Mouse (Mus musculus): ENCODE data around the gene Sept11. TPM values are rescaled to one million over a fixed set of nuclear protein-coding genes. Genes with fewer than 3 reads are reported as not detected.

Gene Sept11
- polyA plus RNA-seq, 1 experiment, result 0.27 TPM

DNA sequence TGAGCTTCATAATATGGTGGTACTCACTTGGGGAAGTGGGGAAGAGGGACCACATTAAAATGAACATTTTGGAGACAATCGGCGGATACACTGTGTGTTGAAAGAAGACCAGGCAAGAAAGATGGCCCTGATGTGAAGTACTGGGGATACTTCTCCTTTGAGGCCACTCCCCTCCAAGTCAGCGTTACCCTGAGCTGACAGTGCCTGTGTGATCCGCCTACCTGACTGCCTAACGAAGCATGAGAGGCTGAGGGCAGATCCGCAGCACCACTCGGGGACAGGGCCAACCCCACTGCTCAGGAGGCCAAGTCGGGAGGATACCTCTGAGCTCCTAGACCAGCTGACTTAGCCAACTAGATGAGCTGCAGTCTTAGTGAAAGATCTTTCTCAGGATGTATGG lies 24.4 kb downstream of the Sept11 start:
- Histone ChIP-seq H3K9me3 (ENCODE audit: control insufficient read depth, low read length) (no peaks in the 10 kb centered on the region), H3K4me3 (replicated peaks) (no peak overlapping the region), H3K36me3 (ENCODE audit: control insufficient read depth) (no peaks in the 10 kb centered on the region), H3K27me3 (ENCODE audit: control insufficient read depth) (no peaks in the 10 kb centered on the region), H3K4me1 (ENCODE audit: control insufficient read depth) (no peaks in the 10 kb centered on the region)
- TF ChIP-seq GATA1 (IDR thresholded peaks at IDR 0.05; ENCODE audit: low read length) (no peak), TAL1 (IDR thresholded peaks at IDR 0.05; ENCODE audit: low read length) (no peak)

DNA sequence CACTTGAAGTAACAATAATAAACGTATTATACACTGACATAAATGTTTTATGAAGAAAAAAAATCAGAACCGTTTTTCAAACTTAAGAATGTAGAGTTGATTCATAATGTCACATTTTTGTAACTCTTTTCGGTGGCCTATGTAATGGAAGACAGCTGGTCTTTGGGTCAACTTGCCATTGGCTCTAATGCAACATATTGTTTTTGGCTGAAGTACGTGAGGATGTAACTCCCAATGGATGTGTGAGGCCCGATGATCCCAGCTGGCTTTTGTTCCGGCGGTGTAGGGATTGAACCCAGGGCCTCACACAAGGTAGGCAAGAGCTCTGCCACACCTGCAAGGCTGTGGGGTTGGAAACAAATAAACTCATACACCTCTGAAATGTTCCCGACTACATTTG lies 28.4 kb downstream of the Sept11 start:
- Histone ChIP-seq H3K27me3 (ENCODE audit: control insufficient read depth) (no peaks in the 10 kb centered on the region), H3K4me1 (ENCODE audit: control insufficient read depth) (no peaks in the 10 kb centered on the region), H3K36me3 (ENCODE audit: control insufficient read depth) (no peaks in the 10 kb centered on the region), H3K4me3 (replicated peaks) (no peak overlapping the region), H3K9me3 (ENCODE audit: control insufficient read depth, low read length) (no peaks in the 10 kb centered on the region)
- no peak for TF ChIP-seq TAL1 (IDR thresholded peaks at IDR 0.05; ENCODE audit: low read length)
- TF ChIP-seq GATA1 (IDR thresholded peaks at IDR 0.05; ENCODE audit: low read length), result no peak

DNA sequence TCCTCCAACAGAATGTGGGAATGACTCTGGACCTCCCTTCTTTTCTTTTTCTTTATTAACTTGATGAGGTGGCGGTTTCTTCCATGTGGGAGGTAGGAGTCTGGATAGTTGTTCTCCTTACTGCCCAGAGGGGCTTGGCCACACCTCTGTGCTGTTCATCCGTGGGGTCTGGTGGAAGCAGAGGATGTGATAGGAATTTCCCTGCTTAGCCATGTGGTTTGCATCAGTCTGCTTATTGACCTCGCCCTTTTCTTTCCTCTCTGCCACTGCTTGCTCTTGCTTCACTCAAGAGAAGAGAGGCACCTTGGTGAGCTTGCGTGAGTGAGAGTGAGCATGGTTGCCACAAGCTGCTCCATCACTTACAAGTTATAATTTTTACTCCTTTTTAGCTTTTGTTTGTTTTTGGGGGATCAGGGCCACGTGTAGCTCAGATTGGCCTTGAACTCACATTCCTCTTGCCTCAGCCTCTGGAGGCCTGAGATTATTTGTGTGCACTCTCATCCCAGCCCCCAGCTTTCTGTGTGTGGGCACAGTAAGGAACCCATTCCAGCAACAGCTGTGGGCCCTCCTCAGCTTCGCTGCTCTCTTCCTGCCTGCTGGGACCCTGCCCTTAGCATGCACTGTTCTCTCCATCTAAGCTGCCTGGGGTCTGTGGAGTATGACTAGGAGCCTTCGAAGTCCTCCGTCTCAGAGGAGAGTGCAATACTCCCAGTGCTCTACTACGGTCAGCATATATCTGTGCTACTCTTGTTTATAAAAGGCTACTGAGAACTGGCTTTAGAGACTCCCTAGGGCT lies 31.0 kb downstream of the Sept11 start:
- no peaks in the 10 kb centered on the region for H3K27me3 ChIP-seq (ENCODE audit: control insufficient read depth)
- H3K36me3 ChIP-seq (ENCODE audit: control insufficient read depth), result no peaks in the 10 kb centered on the region
- TF ChIP-seq GATA1 (IDR thresholded peaks at IDR 0.05; ENCODE audit: low read length), result no peak
- TF ChIP-seq TAL1 (IDR thresholded peaks at IDR 0.05; ENCODE audit: low read length), result no peak
- no peak overlapping the region for H3K4me3 ChIP-seq (replicated peaks)
- no peaks in the 10 kb centered on the region for H3K9me3 ChIP-seq (ENCODE audit: control insufficient read depth, low read length)
- peaks cover 4% of the 10 kb centered on the region for H3K4me1 ChIP-seq (ENCODE audit: control insufficient read depth)

DNA sequence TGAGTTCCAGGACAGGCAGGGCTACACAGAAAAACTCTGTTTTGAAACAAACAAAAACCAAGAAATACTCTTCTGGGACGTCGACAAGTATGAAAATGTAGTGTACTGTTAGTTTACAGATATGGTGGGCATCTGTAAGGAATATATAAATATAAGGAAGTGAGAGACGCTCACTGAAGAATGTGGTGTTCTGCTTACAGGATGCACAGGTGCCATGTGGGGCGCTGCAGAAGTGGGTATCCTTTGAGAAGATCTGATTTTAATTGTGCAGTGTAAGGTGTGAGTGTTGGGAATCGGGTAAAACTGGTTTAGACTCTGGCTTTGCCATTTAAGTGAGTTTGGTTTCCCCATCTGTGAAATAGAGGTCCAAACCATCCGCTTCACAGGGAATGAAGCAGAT lies 32.1 kb downstream of the Sept11 start:
- no peak for TF ChIP-seq TAL1 (IDR thresholded peaks at IDR 0.05; ENCODE audit: low read length)
- TF ChIP-seq GATA1 (IDR thresholded peaks at IDR 0.05; ENCODE audit: low read length), result no peak
- no peaks in the 10 kb centered on the region for H3K9me3 ChIP-seq (ENCODE audit: control insufficient read depth, low read length)
- H3K4me1 ChIP-seq (ENCODE audit: control insufficient read depth), result peaks cover 4% of the 10 kb centered on the region
- H3K4me3 ChIP-seq (replicated peaks), result no peak overlapping the region
- H3K36me3 ChIP-seq (ENCODE audit: control insufficient read depth), result no peaks in the 10 kb centered on the region
- H3K27me3 ChIP-seq (ENCODE audit: control insufficient read depth), result no peaks in the 10 kb centered on the region

DNA sequence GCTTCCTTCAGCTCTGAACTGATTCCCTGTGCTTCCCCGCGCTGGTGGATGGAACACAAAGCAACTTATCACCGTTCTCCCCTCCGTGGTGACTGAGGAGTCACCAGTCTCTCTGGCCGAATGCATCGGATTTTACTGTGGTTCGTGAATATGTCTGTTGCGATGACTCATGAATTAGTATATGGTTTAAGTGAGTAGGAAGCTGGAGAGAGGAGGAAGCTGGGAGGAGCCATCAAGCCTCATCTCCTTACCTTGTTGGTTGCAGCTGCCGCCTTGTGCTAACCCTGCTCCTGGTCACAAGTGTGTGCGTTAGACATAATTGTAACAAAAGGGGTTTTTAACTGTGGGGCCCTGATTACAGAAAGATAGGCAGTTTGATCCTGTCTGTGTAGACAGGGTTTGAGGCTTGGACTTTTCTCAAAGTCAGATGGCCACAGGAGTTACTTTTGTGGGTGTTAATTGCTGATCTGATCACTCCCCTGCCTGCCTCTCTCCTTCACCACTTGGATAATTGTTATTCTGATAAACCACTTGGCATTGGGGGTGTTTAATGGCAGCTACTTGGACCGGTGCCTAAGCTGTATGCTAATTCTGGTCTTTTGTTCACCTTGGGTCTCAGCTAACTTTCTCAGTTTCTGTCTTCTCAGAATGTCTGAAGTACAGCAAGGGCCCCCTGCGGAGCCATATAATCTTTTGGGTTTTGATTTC lies 33.1 kb downstream of the Sept11 start:
- Histone ChIP-seq H3K4me1 (ENCODE audit: control insufficient read depth) (peaks cover 4% of the 10 kb centered on the region), H3K4me3 (replicated peaks) (no peak overlapping the region), H3K36me3 (ENCODE audit: control insufficient read depth) (no peaks in the 10 kb centered on the region), H3K9me3 (ENCODE audit: control insufficient read depth, low read length) (no peaks in the 10 kb centered on the region), H3K27me3 (ENCODE audit: control insufficient read depth) (no peaks in the 10 kb centered on the region)
- TF ChIP-seq TAL1 (IDR thresholded peaks at IDR 0.05; ENCODE audit: low read length), result no peak
- no peak for TF ChIP-seq GATA1 (IDR thresholded peaks at IDR 0.05; ENCODE audit: low read length)

DNA sequence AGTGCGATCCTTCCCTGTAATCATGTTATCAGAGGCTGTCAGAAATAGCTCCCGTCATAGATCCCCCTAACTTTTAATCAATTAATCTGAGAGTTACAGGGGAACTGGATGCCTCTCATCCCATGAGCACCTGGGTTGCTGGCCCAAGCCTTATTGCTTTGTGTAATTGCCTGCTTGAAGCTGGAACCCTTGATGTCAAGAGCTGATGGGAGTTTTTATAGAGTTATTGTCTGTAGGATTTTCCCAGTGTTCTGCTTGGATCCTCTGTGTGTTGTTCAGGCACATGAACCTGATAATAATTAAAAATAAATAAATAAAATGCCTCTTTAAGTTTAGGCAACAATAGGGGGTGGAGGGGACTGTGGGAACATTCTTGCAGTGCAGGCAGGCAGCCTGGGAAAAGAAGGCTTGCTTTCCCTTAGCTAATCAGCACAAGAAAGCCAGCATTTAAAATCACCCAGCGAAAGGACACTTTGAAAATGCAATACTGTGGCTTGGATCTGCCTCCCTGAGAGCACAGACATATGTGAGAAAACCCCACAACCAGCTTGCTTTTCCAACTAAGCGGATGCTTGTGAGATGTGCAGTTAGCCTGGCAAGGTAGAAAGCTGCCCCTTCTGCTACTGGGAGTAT lies 33.8 kb downstream of the Sept11 start:
- Histone ChIP-seq H3K27me3 (ENCODE audit: control insufficient read depth) (no peaks in the 10 kb centered on the region), H3K4me3 (replicated peaks) (no peak overlapping the region), H3K36me3 (ENCODE audit: control insufficient read depth) (no peaks in the 10 kb centered on the region), H3K4me1 (ENCODE audit: control insufficient read depth) (peaks cover 4% of the 10 kb centered on the region), H3K9me3 (ENCODE audit: control insufficient read depth, low read length) (no peaks in the 10 kb centered on the region)
- TF ChIP-seq TAL1 (IDR thresholded peaks at IDR 0.05; ENCODE audit: low read length) (no peak), GATA1 (IDR thresholded peaks at IDR 0.05; ENCODE audit: low read length) (no peak)

DNA sequence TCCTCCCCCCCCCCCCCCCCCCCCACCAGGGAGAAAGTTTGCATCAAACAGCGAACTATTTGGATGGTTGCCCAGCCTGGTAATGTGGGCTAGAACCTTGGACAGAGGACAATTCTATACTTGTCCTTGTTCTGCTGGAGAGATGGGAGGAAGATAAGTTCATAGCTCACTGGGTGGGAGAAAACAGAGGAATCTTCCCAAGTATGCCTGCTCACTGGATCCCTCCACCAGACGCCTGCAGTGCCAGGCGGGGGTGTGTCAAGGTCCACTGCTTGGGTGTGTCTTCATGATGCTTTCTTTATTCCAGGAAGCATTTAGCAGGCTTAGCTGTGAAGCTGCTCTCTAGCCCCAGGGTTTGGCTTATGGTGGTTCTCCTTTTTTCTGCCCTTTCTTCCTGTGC lies 34.5 kb downstream of the Sept11 start:
- no peaks in the 10 kb centered on the region for H3K27me3 ChIP-seq (ENCODE audit: control insufficient read depth)
- H3K36me3 ChIP-seq (ENCODE audit: control insufficient read depth), result no peaks in the 10 kb centered on the region
- no peak overlapping the region for H3K4me3 ChIP-seq (replicated peaks)
- H3K9me3 ChIP-seq (ENCODE audit: control insufficient read depth, low read length), result no peaks in the 10 kb centered on the region
- H3K4me1 ChIP-seq (ENCODE audit: control insufficient read depth), result peaks cover 4% of the 10 kb centered on the region
- TF ChIP-seq TAL1 (IDR thresholded peaks at IDR 0.05; ENCODE audit: low read length), result no peak
- no peak for TF ChIP-seq GATA1 (IDR thresholded peaks at IDR 0.05; ENCODE audit: low read length)

DNA sequence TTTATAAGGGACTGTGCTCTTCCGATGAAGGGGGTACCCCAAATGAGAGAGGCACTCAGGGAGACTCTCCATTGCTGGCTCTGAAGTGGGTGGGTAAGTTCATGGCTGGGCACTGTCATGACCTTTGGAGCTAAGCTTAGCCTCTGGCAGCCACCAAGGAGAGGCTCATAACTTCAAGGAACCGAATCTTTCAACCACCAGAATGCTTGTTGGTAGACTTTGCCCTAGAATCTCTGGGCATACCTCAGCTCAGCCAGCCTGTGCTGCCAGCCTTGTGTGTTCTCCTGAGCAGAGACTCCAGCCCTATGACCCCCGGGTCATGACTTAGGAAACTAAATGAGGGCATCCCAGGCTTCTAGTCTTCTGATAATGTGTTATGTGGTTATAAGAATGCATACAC lies 35.5 kb downstream of the Sept11 start:
- no peak overlapping the region for H3K4me3 ChIP-seq (replicated peaks)
- no peak for TF ChIP-seq TAL1 (IDR thresholded peaks at IDR 0.05; ENCODE audit: low read length)
- TF ChIP-seq GATA1 (IDR thresholded peaks at IDR 0.05; ENCODE audit: low read length), result no peak
- H3K36me3 ChIP-seq (ENCODE audit: control insufficient read depth), result no peaks in the 10 kb centered on the region
- H3K4me1 ChIP-seq (ENCODE audit: control insufficient read depth), result peaks cover 4% of the 10 kb centered on the region
- H3K9me3 ChIP-seq (ENCODE audit: control insufficient read depth, low read length), result no peaks in the 10 kb centered on the region
- no peaks in the 10 kb centered on the region for H3K27me3 ChIP-seq (ENCODE audit: control insufficient read depth)

DNA sequence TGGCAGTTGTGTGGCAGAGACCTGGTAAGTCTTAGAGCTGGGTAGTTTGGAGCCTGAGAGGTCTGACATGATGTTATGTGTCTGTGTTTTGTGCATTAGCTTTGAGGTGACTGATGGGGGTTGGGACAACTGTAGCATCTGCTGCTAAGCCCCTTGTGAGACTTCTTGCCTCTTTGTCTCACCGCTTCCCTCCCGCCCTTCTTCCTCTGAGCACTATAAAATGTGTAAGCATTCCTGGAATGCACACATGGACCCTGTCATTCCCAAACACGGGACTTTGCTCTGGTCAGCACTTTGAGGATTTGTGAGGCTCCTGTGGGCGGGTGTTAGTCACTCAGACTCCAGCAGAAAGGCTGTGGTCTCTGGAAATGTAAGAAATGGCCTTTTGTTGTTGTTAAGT lies 36.7 kb downstream of the Sept11 start:
- H3K27me3 ChIP-seq (ENCODE audit: control insufficient read depth), result no peaks in the 10 kb centered on the region
- no peaks in the 10 kb centered on the region for H3K36me3 ChIP-seq (ENCODE audit: control insufficient read depth)
- TF ChIP-seq TAL1 (IDR thresholded peaks at IDR 0.05; ENCODE audit: low read length) (no peak), GATA1 (IDR thresholded peaks at IDR 0.05; ENCODE audit: low read length) (no peak)
- H3K4me1 ChIP-seq (ENCODE audit: control insufficient read depth), result peaks cover 4% of the 10 kb centered on the region
- no peaks in the 10 kb centered on the region for H3K9me3 ChIP-seq (ENCODE audit: control insufficient read depth, low read length)
- no peak overlapping the region for H3K4me3 ChIP-seq (replicated peaks)

Data from erythroblast, embryonic 14.5 days (primary cell).